Mouse (Mus musculus): Measurements from ENCODE around the gene H2-D1. TPM values are rescaled to one million over a fixed set of nuclear protein-coding genes. Genes with fewer than 3 reads are reported as not detected.

H2-D1 gene
- polyA plus RNA-seq, 1 experiment from 2014 or later, result 107 TPM

GRCm38 (mm10) chr17:35244999-35245398 is 17.5 kb upstream of the H2-D1 start:
- no peak overlapping the region for H3K4me3 ChIP-seq (ENCODE audit: low read depth, low read length)
- H3K9ac ChIP-seq (ENCODE audit: low read depth, low read length), result peak overlapping the region; percentile 26; the same call in 1 of the 2 replicates
- H3K27me3 ChIP-seq (ENCODE audit: control insufficient read depth, insufficient read depth, low read depth, low read length), result no peaks in the 10 kb centered on the region
- peaks cover 68% of the 10 kb centered on the region for H3K36me3 ChIP-seq (ENCODE audit: control insufficient read depth, insufficient read depth)
- ATAC-seq (ENCODE audit: low read depth), result no peak
- H3K4me1 ChIP-seq (ENCODE audit: control insufficient read depth, low read depth, low read length), result peaks cover 41% of the 10 kb centered on the region
- WGBS (ENCODE audit: insufficient replicate concordance), result 60% methylated on average over 2 of the region's 2 CpGs
- no peaks in the 10 kb centered on the region for H3K9me3 ChIP-seq (replicated peaks; ENCODE audit: control insufficient read depth, low read length)
- H3K4me2 ChIP-seq (ENCODE audit: low read depth, low read length), result peak overlapping the region; percentile 89; the same call in 1 of the 2 replicates
- H3K27ac ChIP-seq (ENCODE audit: low read length), result no peak overlapping the region

- ATAC-seq (ENCODE audit: low read depth), result no peak
- peaks cover 31% of the 10 kb centered on the region for H3K4me1 ChIP-seq (ENCODE audit: control insufficient read depth, low read depth, low read length)
- H3K9ac ChIP-seq (ENCODE audit: low read depth, low read length), result no peak overlapping the region
- H3K4me3 ChIP-seq (ENCODE audit: low read depth, low read length), result no peak overlapping the region
- H3K27ac ChIP-seq (ENCODE audit: low read length), result no peak overlapping the region
- H3K36me3 ChIP-seq (ENCODE audit: control insufficient read depth, insufficient read depth), result peaks cover 78% of the 10 kb centered on the region
- no peak overlapping the region for H3K4me2 ChIP-seq (ENCODE audit: low read depth, low read length)
- no peaks in the 10 kb centered on the region for H3K9me3 ChIP-seq (replicated peaks; ENCODE audit: control insufficient read depth, low read length)
- 64% methylated on average over 15 of the region's 15 CpGs for WGBS (ENCODE audit: insufficient replicate concordance)
- no peaks in the 10 kb centered on the region for H3K27me3 ChIP-seq (ENCODE audit: control insufficient read depth, insufficient read depth, low read depth, low read length)
Measured at GRCm38 (mm10) chr17:35245731-35246623, 16.6 kb upstream of the H2-D1 start.

- Histone ChIP-seq H3K36me3 (ENCODE audit: control insufficient read depth, insufficient read depth) (peaks cover 88% of the 10 kb centered on the region), H3K4me2 (ENCODE audit: low read depth, low read length) (no peak overlapping the region), H3K9ac (ENCODE audit: low read depth, low read length) (no peak overlapping the region), H3K4me3 (ENCODE audit: low read depth, low read length) (no peak overlapping the region), H3K9me3 (replicated peaks; ENCODE audit: control insufficient read depth, low read length) (no peaks in the 10 kb centered on the region), H3K4me1 (ENCODE audit: control insufficient read depth, low read depth, low read length) (peaks cover 30% of the 10 kb centered on the region), H3K27ac (ENCODE audit: low read length) (no peak overlapping the region), H3K27me3 (ENCODE audit: control insufficient read depth, insufficient read depth, low read depth, low read length) (no peaks in the 10 kb centered on the region)
- no peak for ATAC-seq (ENCODE audit: low read depth)
- 85% methylated on average over 7 of the region's 7 CpGs for WGBS (ENCODE audit: insufficient replicate concordance)
Measured at GRCm38 (mm10) chr17:35247144-35247543, 15.4 kb upstream of the H2-D1 start.

GRCm38 (mm10) chr17:35248986-35249385 is 13.5 kb upstream of the H2-D1 start:
- Histone ChIP-seq H3K27me3 (ENCODE audit: control insufficient read depth, insufficient read depth, low read depth, low read length) (no peaks in the 10 kb centered on the region), H3K4me3 (ENCODE audit: low read depth, low read length) (no peak overlapping the region), H3K27ac (ENCODE audit: low read length) (no peak overlapping the region), H3K36me3 (ENCODE audit: control insufficient read depth, insufficient read depth) (peaks cover 98% of the 10 kb centered on the region), H3K4me1 (ENCODE audit: control insufficient read depth, low read depth, low read length) (peaks cover 19% of the 10 kb centered on the region), H3K9me3 (replicated peaks; ENCODE audit: control insufficient read depth, low read length) (no peaks in the 10 kb centered on the region), H3K9ac (ENCODE audit: low read depth, low read length) (no peak overlapping the region), H3K4me2 (ENCODE audit: low read depth, low read length) (no peak overlapping the region)
- no peak for ATAC-seq (ENCODE audit: low read depth)
- 88% methylated on average over 14 of the region's 14 CpGs for WGBS (ENCODE audit: insufficient replicate concordance)

- ATAC-seq (ENCODE audit: low read depth), result no peak
- no peak overlapping the region for H3K4me2 ChIP-seq (ENCODE audit: low read depth, low read length)
- H3K9ac ChIP-seq (ENCODE audit: low read depth, low read length), result no peak overlapping the region
- H3K27me3 ChIP-seq (ENCODE audit: control insufficient read depth, insufficient read depth, low read depth, low read length), result no peaks in the 10 kb centered on the region
- H3K4me3 ChIP-seq (ENCODE audit: low read depth, low read length), result no peak overlapping the region
- WGBS (ENCODE audit: insufficient replicate concordance), result 82% methylated on average over 19 of the region's 19 CpGs
- peaks cover 94% of the 10 kb centered on the region for H3K36me3 ChIP-seq (ENCODE audit: control insufficient read depth, insufficient read depth)
- peaks cover 13% of the 10 kb centered on the region for H3K4me1 ChIP-seq (ENCODE audit: control insufficient read depth, low read depth, low read length)
- H3K27ac ChIP-seq (ENCODE audit: low read length), result no peak overlapping the region
- H3K9me3 ChIP-seq (replicated peaks; ENCODE audit: control insufficient read depth, low read length), result no peaks in the 10 kb centered on the region
Measured at GRCm38 (mm10) chr17:35249451-35250197, 12.9 kb upstream of the H2-D1 start.

GRCm38 (mm10) chr17:35250348-35251120 is 12.0 kb upstream of the H2-D1 start:
- H3K4me2 ChIP-seq (ENCODE audit: low read depth, low read length), result no peak overlapping the region
- H3K9me3 ChIP-seq (replicated peaks; ENCODE audit: control insufficient read depth, low read length), result no peaks in the 10 kb centered on the region
- no peak for ATAC-seq (ENCODE audit: low read depth)
- no peaks in the 10 kb centered on the region for H3K27me3 ChIP-seq (ENCODE audit: control insufficient read depth, insufficient read depth, low read depth, low read length)
- H3K4me1 ChIP-seq (ENCODE audit: control insufficient read depth, low read depth, low read length), result peaks cover 4% of the 10 kb centered on the region
- H3K9ac ChIP-seq (ENCODE audit: low read depth, low read length), result no peak overlapping the region
- H3K27ac ChIP-seq (ENCODE audit: low read length), result no peak overlapping the region
- WGBS (ENCODE audit: insufficient replicate concordance), result 89% methylated on average over 3 of the region's 3 CpGs
- peaks cover 85% of the 10 kb centered on the region for H3K36me3 ChIP-seq (ENCODE audit: control insufficient read depth, insufficient read depth)
- H3K4me3 ChIP-seq (ENCODE audit: low read depth, low read length), result no peak overlapping the region

- ATAC-seq (ENCODE audit: low read depth), result peak; percentile 11; the same call in 1 of the 2 replicates
- H3K9me3 ChIP-seq (replicated peaks; ENCODE audit: control insufficient read depth, low read length), result no peaks in the 10 kb centered on the region
- no peak overlapping the region for H3K4me2 ChIP-seq (ENCODE audit: low read depth, low read length)
- H3K9ac ChIP-seq (ENCODE audit: low read depth, low read length), result no peak overlapping the region
- peaks cover 78% of the 10 kb centered on the region for H3K36me3 ChIP-seq (ENCODE audit: control insufficient read depth, insufficient read depth)
- peaks cover 3% of the 10 kb centered on the region for H3K4me1 ChIP-seq (ENCODE audit: control insufficient read depth, low read depth, low read length)
- no peak overlapping the region for H3K4me3 ChIP-seq (ENCODE audit: low read depth, low read length)
- no peaks in the 10 kb centered on the region for H3K27me3 ChIP-seq (ENCODE audit: control insufficient read depth, insufficient read depth, low read depth, low read length)
- WGBS (ENCODE audit: insufficient replicate concordance), result 77% methylated on average over 15 of the region's 15 CpGs
- no peak overlapping the region for H3K27ac ChIP-seq (ENCODE audit: low read length)
Measured at GRCm38 (mm10) chr17:35251162-35251719, 11.3 kb upstream of the H2-D1 start.

- Histone ChIP-seq H3K9me3 (replicated peaks; ENCODE audit: control insufficient read depth, low read length) (no peaks in the 10 kb centered on the region), H3K4me3 (ENCODE audit: low read depth, low read length) (no peak overlapping the region), H3K4me1 (ENCODE audit: control insufficient read depth, low read depth, low read length) (no peaks in the 10 kb centered on the region; the same call in 1 of the 2 replicates), H3K36me3 (ENCODE audit: control insufficient read depth, insufficient read depth) (peaks cover 70% of the 10 kb centered on the region), H3K27ac (ENCODE audit: low read length) (no peak overlapping the region), H3K4me2 (ENCODE audit: low read depth, low read length) (no peak overlapping the region), H3K9ac (ENCODE audit: low read depth, low read length) (no peak overlapping the region), H3K27me3 (ENCODE audit: control insufficient read depth, insufficient read depth, low read depth, low read length) (no peaks in the 10 kb centered on the region)
- ATAC-seq (ENCODE audit: low read depth), result no peak
- WGBS (ENCODE audit: insufficient replicate concordance), result 79% methylated on average over 5 of the region's 5 CpGs
Measured at GRCm38 (mm10) chr17:35251981-35252380, 10.5 kb upstream of the H2-D1 start.

All from liver, embryonic 16.5 days (tissue).